Mouse (Mus musculus) intestine, postnatal 0 days (tissue): ENCODE results near the gene Dnah12. TPM values are rescaled to one million over a fixed set of nuclear protein-coding genes. Genes with fewer than 3 reads are reported as not detected.

ENCODE experiments used
- ATAC-seq: fragments of 200-750 bp; cut with Nextera tagmentation; 2 replicates; pipeline ENCODE4 v1.8.0; 2017; ENCODE audit warnings: mild to moderate bottlenecking, moderate TSS enrichment, moderate library complexity
- H3K27ac ChIP-seq: fragments of 300-500 bp; sonication (generic); 2 replicates; pipeline ENCODE4 v1.5.1; 2014; ENCODE audit warnings: mild to moderate bottlenecking, low read depth, low read length, moderate library complexity
- H3K27me3 ChIP-seq: fragments of 300-500 bp; sonication (generic); replicated peaks from 2 replicates; pipeline ENCODE4 v1.6.1; 2014; ENCODE audit warnings: low read length, mixed read lengths; ENCODE audit not compliant: control insufficient read depth, insufficient read depth
- H3K36me3 ChIP-seq: fragments of 300-500 bp; sonication (generic); 2 replicates; pipeline ENCODE4 v1.6.1; 2014; ENCODE audit warnings: mild to moderate bottlenecking, moderate library complexity; ENCODE audit not compliant: control insufficient read depth, insufficient read depth
- H3K4me1 ChIP-seq: fragments of 300-500 bp; sonication (generic); replicated peaks from 2 replicates; pipeline ENCODE4 v1.6.1; 2014; ENCODE audit warnings: antibody characterized with exemption, low read length, mixed read lengths; ENCODE audit not compliant: control insufficient read depth, insufficient read depth
- H3K4me2 ChIP-seq: fragments of 300-500 bp; sonication (generic); replicated peaks from 2 replicates; pipeline ENCODE4 v1.6.1; 2014; ENCODE audit warnings: low read depth, mild to moderate bottlenecking, moderate library complexity
- H3K4me3 ChIP-seq: fragments of 300-500 bp; sonication (generic); 2 replicates; pipeline ENCODE4 v1.5.1; 2014; ENCODE audit warnings: low read depth, low read length
- H3K9ac ChIP-seq: fragments of 300-500 bp; sonication (generic); 2 replicates; pipeline ENCODE4 v1.6.1; 2014; ENCODE audit warnings: mild to moderate bottlenecking, low read depth, low read length
- H3K9me3 ChIP-seq: fragments of 300-500 bp; sonication (generic); 2 replicates; pipeline ENCODE4 v1.6.1; 2016; ENCODE audit warnings: mixed run types; ENCODE audit not compliant: control insufficient read depth
- CTCF ChIP-seq: sonication (generic); IDR thresholded peaks from 2 replicates; pipeline ENCODE4 v1.5.1; 2016; ENCODE audit warnings: low read depth, mild to moderate bottlenecking, control low read depth, antibody characterized with exemption, moderate library complexity
- WGBS: fragments of 180-500 bp; shearing (Covaris S2); extraction: QIAGEN DNeasy Blood & Tissue Kit; methylation state at CpG from one replicate; pipeline ENCODE4 v1.1.7; 2014; 5-methylcytosine and 5-hydroxymethylcytosine counted together
- polyA plus RNA-seq: library from polyadenylated mRNA; unstranded; fragments of >200 nt; fragmentation: Nextera tagmentation; extraction: Ambion mirVana; gene quantifications from 2 replicates; pipeline ENCODE4 v1.2.1, GENCODE M21; 2015

The Dnah12 gene
- polyA plus RNA-seq, 1 experiment from 2014 or later: 0.05 TPM

GRCm38 (mm10) chr14:26805500-26805899 lies 112.4 kb downstream of the Dnah12 start:
- Histone ChIP-seq H3K27ac (no peak overlapping the region), H3K36me3 (no peaks in the 10 kb centered on the region), H3K4me2 (no peak overlapping the region), H3K9ac (no peak overlapping the region), H3K27me3 (no peaks in the 10 kb centered on the region), H3K4me1 (no peaks in the 10 kb centered on the region), H3K9me3 (no peaks in the 10 kb centered on the region), H3K4me3 (no peak overlapping the region)
- no peak for TF ChIP-seq CTCF
- WGBS: 79% methylated on average over 7 of the region's 7 CpGs
- no peak for ATAC-seq

GRCm38 (mm10) chr14:26812734-26813133 lies 119.7 kb downstream of the Dnah12 start:
- no peaks in the 10 kb centered on the region for H3K9me3 ChIP-seq
- no peaks in the 10 kb centered on the region for H3K36me3 ChIP-seq
- 83% methylated on average over 11 of the region's 11 CpGs for WGBS
- H3K4me3 ChIP-seq: no peak overlapping the region
- no peak for ATAC-seq
- no peak overlapping the region for H3K9ac ChIP-seq
- no peak for TF ChIP-seq CTCF
- H3K27me3 ChIP-seq: no peaks in the 10 kb centered on the region
- no peaks in the 10 kb centered on the region for H3K4me1 ChIP-seq
- H3K4me2 ChIP-seq: no peak overlapping the region
- H3K27ac ChIP-seq: no peak overlapping the region

- Histone ChIP-seq H3K36me3 (no peaks in the 10 kb centered on the region), H3K4me1 (no peaks in the 10 kb centered on the region), H3K9me3 (no peaks in the 10 kb centered on the region), H3K4me3 (no peak overlapping the region), H3K4me2 (no peak overlapping the region), H3K27me3 (no peaks in the 10 kb centered on the region), H3K27ac (no peak overlapping the region), H3K9ac (no peak overlapping the region)
- WGBS: 87% methylated on average over 2 of the region's 2 CpGs
- ATAC-seq: no peak
- TF ChIP-seq CTCF: no peak
These were observed 120.8 kb downstream of the Dnah12 start for GRCm38 (mm10) chr14:26813871-26814270.

- no peaks in the 10 kb centered on the region for H3K4me1 ChIP-seq
- H3K27ac ChIP-seq: no peak overlapping the region
- no peak for ATAC-seq
- H3K36me3 ChIP-seq: no peaks in the 10 kb centered on the region
- H3K9me3 ChIP-seq: no peaks in the 10 kb centered on the region
- no peaks in the 10 kb centered on the region for H3K27me3 ChIP-seq
- no peak overlapping the region for H3K4me3 ChIP-seq
- TF ChIP-seq CTCF: peak; percentile 45
- no peak overlapping the region for H3K9ac ChIP-seq
- WGBS: 50% methylated on average over 3 of the region's 3 CpGs
- H3K4me2 ChIP-seq: no peak overlapping the region
These were observed 121.8 kb downstream of the Dnah12 start for GRCm38 (mm10) chr14:26814908-26815307.

GRCm38 (mm10) chr14:26816785-26817184 lies 123.7 kb downstream of the Dnah12 start:
- no peak for TF ChIP-seq CTCF
- WGBS: 65% methylated on average over 4 of the region's 4 CpGs
- H3K27ac ChIP-seq: no peak overlapping the region
- no peaks in the 10 kb centered on the region for H3K36me3 ChIP-seq
- no peak for ATAC-seq
- H3K9me3 ChIP-seq: no peaks in the 10 kb centered on the region
- no peak overlapping the region for H3K9ac ChIP-seq
- no peaks in the 10 kb centered on the region for H3K4me1 ChIP-seq
- H3K4me2 ChIP-seq: no peak overlapping the region
- no peaks in the 10 kb centered on the region for H3K27me3 ChIP-seq
- no peak overlapping the region for H3K4me3 ChIP-seq

GRCm38 (mm10) chr14:26826020-26826419 lies 132.9 kb downstream of the Dnah12 start:
- Histone ChIP-seq H3K36me3 (no peaks in the 10 kb centered on the region), H3K4me3 (no peak overlapping the region), H3K9ac (no peak overlapping the region), H3K4me1 (no peaks in the 10 kb centered on the region), H3K27ac (no peak overlapping the region), H3K9me3 (no peaks in the 10 kb centered on the region), H3K27me3 (no peaks in the 10 kb centered on the region), H3K4me2 (no peak overlapping the region)
- WGBS: 62% methylated on average over 2 of the region's 2 CpGs
- no peak for ATAC-seq
- TF ChIP-seq CTCF: no peak

GRCm38 (mm10) chr14:26853053-26853452 lies 160.0 kb downstream of the Dnah12 start:
- H3K4me3 ChIP-seq: no peak overlapping the region
- no peaks in the 10 kb centered on the region for H3K27me3 ChIP-seq
- no peak for TF ChIP-seq CTCF
- no peaks in the 10 kb centered on the region for H3K9me3 ChIP-seq
- no peak overlapping the region for H3K27ac ChIP-seq
- H3K9ac ChIP-seq: no peak overlapping the region
- no peaks in the 10 kb centered on the region for H3K4me1 ChIP-seq
- ATAC-seq: no peak
- H3K4me2 ChIP-seq: no peak overlapping the region
- WGBS: 74% methylated on average over 8 of the region's 8 CpGs
- no peaks in the 10 kb centered on the region for H3K36me3 ChIP-seq
